Mouse (Mus musculus) testis, postnatal 10 days (tissue): ENCODE data around the gene Snapc1.

Source experiments
- DNase-seq: peaks from one replicate; pipeline ENCODE4 v3.0.0; 2021; ENCODE audit warnings: low spot score

Gene Snapc1

GRCm38 (mm10) chr12:73964291-73965281 lies at the start of gene Snapc1:
Snapc1 (plus strand) TSS chr12:73964481.
- DNase-seq, result peak; percentile 98

- DNase-seq, result no peak
These were observed 45.8 kb upstream of the Snapc1 start for GRCm38 (mm10) chr12:73918479-73918878.

DNA sequence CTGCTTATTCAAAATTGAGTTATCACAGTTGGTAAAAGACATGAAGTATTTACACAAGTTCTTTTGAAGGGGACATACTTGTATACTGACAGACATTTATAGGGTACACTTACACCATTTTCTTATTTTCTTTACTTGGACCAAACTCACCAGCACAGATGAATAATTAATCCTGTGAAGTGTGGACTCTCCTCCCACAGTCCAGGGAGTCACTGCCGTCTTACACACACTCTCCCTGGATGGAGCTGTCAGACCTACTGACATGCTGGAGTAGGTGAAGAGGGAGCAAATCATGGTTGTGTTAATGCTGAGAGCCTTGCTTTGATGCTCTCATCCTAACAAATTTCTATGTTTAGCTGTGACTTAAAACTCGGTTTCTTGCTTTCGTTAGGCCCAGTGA lies 34.0 kb upstream of the Snapc1 start:
- no peak for DNase-seq

DNA sequence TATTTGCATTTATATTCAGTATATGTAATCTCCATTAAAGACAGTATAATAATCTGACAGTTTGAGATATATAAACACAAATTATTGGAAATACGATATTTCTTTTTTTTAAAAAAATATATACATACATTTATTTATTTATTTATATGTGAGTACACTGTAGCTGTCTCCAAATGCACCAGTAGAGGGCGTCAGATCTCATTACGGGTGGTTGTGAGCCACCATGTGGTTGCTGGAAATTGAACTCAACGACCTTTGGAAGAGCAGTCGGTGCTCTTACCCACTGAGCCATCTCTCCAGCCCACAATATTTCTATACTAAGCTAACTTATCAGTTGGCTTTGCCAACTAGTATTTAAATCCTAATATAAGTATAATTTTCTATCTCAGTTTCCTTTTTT lies 33.0 kb upstream of the Snapc1 start:
- DNase-seq, result peak; percentile 56

GRCm38 (mm10) chr12:73934528-73934927 lies 29.8 kb upstream of the Snapc1 start:
- no peak for DNase-seq

GRCm38 (mm10) chr12:73937353-73937752 lies 26.9 kb upstream of the Snapc1 start, which contains the start of gene Gm49321:
Gm49321 (plus strand) TSS chr12:73937653.
- DNase-seq, result no peak

DNA sequence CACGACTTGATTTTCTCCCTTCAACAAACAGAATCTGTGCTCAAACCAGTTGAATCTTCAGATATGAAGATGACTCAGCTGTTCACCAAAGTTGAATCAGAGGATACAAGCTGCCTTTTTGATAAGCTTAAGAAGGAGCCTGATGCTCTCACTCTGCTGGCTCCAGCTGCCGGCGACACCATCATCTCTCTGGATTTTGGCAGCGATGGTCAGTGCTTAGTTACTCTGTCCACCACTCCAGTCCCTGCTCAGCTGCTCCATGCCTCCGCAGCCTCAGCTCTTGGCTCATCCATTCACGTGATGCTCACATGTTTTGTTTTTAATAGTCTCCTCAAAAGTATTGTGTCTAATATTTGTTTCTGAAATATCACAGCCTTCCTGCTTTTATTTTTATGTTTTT lies 24.7 kb upstream of the Snapc1 start:
- no peak for DNase-seq

- no peak for DNase-seq
These were observed 15.9 kb upstream of the Snapc1 start for GRCm38 (mm10) chr12:73948415-73948814.

GRCm38 (mm10) chr12:73949318-73950058 lies 14.8 kb upstream of the Snapc1 start:
- peak; percentile 51 for DNase-seq

GRCm38 (mm10) chr12:73952879-73953278 lies 11.4 kb upstream of the Snapc1 start:
- peak; percentile 52 for DNase-seq

GRCm38 (mm10) chr12:73953420-73954186 lies 10.7 kb upstream of the Snapc1 start:
- no peak for DNase-seq

- no peak for DNase-seq
These were observed 9.5 kb upstream of the Snapc1 start for GRCm38 (mm10) chr12:73954785-73955184.

- no peak for DNase-seq
These were observed 6.6 kb upstream of the Snapc1 start for GRCm38 (mm10) chr12:73957676-73958075.

GRCm38 (mm10) chr12:73958830-73959229 lies 5.5 kb upstream of the Snapc1 start:
- DNase-seq, result no peak

DNA sequence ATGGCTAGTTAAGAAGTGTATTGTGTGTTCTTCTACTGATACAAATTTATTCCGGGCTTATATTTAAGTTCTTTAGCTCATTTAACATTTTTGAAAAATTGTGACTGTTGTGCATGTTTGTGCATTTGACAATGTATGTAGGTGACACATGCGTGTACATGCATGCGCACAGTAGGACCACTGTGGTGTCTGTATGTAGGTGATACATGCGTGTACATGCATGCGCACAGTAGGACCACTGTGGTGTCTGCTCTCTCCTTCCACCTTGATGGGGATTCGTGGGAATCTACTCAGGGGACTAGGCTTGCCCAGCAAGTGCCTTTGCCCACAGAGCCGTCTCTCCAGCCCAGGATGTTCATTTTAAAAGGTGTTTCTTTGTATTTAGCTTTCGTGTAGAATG lies 4.9 kb downstream of the Snapc1 start:
- DNase-seq, result no peak

DNA sequence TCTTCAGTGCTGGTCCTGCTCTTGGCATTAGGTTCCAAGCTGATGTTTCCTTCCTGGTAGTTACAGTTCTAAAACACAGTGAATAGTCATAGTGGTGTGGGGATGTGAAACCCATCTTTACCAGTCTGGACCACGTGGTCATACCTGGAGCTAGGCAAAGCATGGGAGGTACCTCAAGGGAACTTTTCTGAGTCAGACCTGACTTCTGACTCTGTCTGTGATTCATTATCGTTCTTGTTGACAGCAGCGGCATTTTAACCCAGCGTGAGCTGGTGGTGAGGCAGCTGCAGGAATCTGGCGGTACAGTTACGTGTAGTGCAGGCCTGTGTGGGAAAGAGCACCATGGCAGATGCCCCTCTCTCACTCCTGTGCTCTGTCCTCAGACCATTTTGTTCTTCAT lies 10.3 kb downstream of the Snapc1 start:
- no peak for DNase-seq

GRCm38 (mm10) chr12:73978144-73978543 lies 13.9 kb downstream of the Snapc1 start:
- no peak for DNase-seq

GRCm38 (mm10) chr12:73979667-73980066 lies 15.4 kb downstream of the Snapc1 start:
- no peak for DNase-seq

DNA sequence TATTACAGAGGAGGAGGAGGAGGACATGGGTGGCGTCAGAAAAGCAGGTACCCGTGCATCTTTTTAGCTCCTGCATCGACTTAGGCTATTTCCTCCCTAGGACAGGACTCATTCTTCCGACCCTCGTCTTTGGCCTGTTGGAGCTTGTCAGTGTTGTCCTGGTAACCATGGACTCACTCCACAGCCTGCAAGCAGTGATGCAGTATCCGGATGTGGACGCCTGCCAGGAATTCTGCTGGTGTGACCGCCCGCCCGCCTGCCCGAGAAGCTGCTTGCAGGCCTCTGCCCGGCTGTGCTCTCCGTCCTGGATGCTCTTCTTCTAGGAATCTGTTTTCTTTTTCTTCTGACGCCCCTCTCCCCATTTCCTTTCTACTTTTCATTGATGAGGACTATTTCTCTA lies 18.3 kb downstream of the Snapc1 start:
- DNase-seq, result peak; percentile 53

GRCm38 (mm10) chr12:73986299-73986698 lies 22.0 kb downstream of the Snapc1 start:
- DNase-seq, result no peak

GRCm38 (mm10) chr12:73988393-73989008 lies 24.2 kb downstream of the Snapc1 start:
- no peak for DNase-seq

GRCm38 (mm10) chr12:73989594-73989993 lies 25.3 kb downstream of the Snapc1 start:
- peak; percentile 73 for DNase-seq
